Mouse (Mus musculus) cortical plate, adult 2 months (tissue): Measurements from ENCODE around the gene Ccdc90b. TPM values are rescaled to one million over a fixed set of nuclear protein-coding genes. Genes with fewer than 3 reads are reported as not detected.

Source experiments
- H3K27ac ChIP-seq: fragments of 200-500 bp; 2 replicates; pipeline ENCODE4 v1.5.1; 2012; ENCODE audit warnings: low read length, control low read depth, inconsistent platforms; ENCODE audit not compliant: insufficient read depth
- H3K4me1 ChIP-seq: fragments of 200-500 bp; 2 replicates; pipeline ENCODE4 v1.6.1; 2011; ENCODE audit warnings: low read length; ENCODE audit not compliant: control insufficient read depth, insufficient read depth
- H3K4me3 ChIP-seq: fragments of 200-500 bp; 2 replicates; pipeline ENCODE4 v1.5.1; 2011; ENCODE audit warnings: mild to moderate bottlenecking, low read length, control low read depth; ENCODE audit not compliant: insufficient read depth
- CTCF ChIP-seq: fragments of 200-500 bp; IDR thresholded peaks from 2 replicates; pipeline ENCODE4 v1.5.1; 2011; ENCODE audit warnings: mild to moderate bottlenecking, control low read depth, low read length; ENCODE audit not compliant: insufficient read depth; ENCODE audit errors: extremely low read depth
- POLR2A ChIP-seq: fragments of 200-500 bp; IDR thresholded peaks from 2 replicates; pipeline ENCODE4 v1.6.1; 2011; ENCODE audit warnings: mild to moderate bottlenecking, low read length, control low read depth; ENCODE audit not compliant: insufficient read depth; ENCODE audit errors: extremely low read depth
- polyA plus RNA-seq: library from polyadenylated mRNA; depleted of rRNA; stranded (reverse); fragments of >200 nt; gene quantifications from 2 replicates; pipeline ENCODE4 v1.2.3, GENCODE M21; 2012; rRNA removed

Ccdc90b gene
- polyA plus RNA-seq, 1 experiment: 18.2 TPM

DNA sequence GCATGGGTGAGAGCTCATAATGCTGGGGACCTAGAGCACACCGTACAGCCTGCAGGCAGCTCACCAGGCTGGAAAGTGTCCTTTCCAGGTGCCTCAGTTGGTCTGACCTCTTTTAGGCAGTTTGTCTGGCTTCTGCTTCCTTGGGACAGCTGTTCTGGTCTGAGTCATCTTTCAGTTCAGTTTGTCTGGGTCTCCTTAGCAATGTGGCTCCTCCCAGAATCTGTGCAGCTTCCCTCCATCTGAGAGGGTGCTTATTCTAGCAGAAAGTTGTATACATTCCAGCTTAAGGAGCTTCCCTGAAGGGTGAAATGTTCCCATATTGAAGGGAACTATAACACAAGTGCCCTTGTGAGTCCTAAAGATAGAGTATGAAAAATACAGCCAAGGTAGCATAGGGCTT, 5.8 kb downstream of the Ccdc90b start:
- no peaks in the 10 kb centered on the region; the same call in 1 of the 2 replicates for H3K4me1 ChIP-seq
- no peak overlapping the region for H3K4me3 ChIP-seq
- TF ChIP-seq CTCF (no peak), POLR2A (no peak)
- no peak overlapping the region for H3K27ac ChIP-seq

DNA sequence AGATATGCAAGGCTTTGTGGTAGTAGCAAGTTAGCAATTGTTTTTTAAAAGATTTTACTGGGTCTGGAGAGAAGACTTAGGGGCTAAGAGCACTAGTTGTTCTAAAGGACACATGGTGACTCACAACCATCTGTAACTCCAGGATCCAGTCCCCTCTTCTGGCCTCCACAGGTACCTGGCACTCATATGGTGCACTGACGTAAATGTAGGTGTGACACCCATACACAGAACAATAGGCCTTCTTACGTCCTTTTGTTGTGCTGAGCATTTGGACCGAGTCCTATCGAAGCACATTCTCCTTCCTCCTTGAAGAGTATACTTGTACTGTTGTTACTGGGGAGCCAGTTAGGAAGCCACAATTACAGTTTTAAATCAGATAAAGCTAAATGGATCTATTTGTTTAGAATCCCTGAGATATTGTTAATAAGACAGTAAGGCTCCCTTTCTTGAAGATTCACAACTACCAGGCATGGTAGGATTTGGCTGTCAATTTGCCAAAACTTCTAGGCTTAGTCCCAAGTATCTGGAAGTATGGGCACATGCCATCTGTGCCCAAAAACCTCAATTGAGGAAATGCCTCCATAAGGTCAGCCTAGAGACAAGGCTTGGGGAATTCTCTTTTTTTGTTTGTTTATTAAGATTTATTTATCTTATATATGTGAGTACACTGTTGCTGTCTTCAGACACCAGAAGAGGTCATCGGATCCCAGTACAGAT, 19.7 kb downstream of the Ccdc90b start:
- no peak for TF ChIP-seq POLR2A
- TF ChIP-seq CTCF: no peak
- no peak overlapping the region for H3K4me3 ChIP-seq
- no peak overlapping the region for H3K27ac ChIP-seq
- no peaks in the 10 kb centered on the region for H3K4me1 ChIP-seq

DNA sequence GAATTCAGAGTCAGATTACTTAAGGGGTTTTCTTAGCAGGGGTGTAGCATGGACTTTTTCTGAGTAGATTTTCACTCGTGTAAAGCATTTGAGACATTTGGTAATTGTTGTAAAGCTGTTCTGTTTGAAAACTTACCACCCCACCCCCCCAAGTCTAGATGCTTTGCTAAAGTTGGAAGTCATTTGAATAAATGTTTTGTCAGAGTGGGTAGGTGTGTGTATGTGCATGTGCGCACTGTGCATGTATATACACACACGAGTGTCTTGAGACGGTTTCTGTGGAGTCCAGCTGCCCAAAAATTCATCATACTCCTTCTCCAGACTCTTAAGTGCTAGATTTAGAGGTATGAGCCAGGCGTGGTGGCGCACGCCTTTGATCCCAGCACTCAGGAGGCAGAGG, 22.6 kb downstream of the Ccdc90b start:
- no peak overlapping the region for H3K27ac ChIP-seq
- H3K4me3 ChIP-seq: no peak overlapping the region
- H3K4me1 ChIP-seq: no peaks in the 10 kb centered on the region
- TF ChIP-seq POLR2A (no peak), CTCF (no peak)

DNA sequence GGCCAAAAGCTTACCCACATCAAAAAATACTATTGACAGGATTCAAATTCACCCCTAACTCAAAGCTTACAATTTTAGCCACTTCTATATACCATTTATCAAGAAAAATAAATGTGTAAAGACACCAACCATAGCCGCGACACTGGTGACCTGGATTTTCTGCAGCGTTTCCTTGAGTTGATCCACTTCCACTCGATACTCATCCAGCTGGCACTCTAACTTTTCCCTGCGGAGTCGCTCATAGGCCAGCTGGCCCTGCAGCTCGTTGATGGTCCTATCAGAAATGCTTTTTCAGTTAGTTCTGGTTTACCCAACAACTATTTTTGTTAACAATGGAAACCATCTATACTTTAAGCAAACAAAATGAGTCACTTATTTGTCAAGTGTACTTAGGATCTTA, 29.0 kb downstream of the Ccdc90b start:
- no peak overlapping the region for H3K27ac ChIP-seq
- no peaks in the 10 kb centered on the region for H3K4me1 ChIP-seq
- TF ChIP-seq POLR2A: no peak
- TF ChIP-seq CTCF: no peak
- no peak overlapping the region for H3K4me3 ChIP-seq

GRCm38 (mm10) chr7:92590842-92591241, 29.9 kb downstream of the Ccdc90b start:
- H3K27ac ChIP-seq: no peak overlapping the region

GRCm38 (mm10) chr7:92604961-92605360, 44.0 kb downstream of the Ccdc90b start:
- Histone ChIP-seq H3K27ac (no peak overlapping the region), H3K4me3 (no peak overlapping the region), H3K4me1 (no peaks in the 10 kb centered on the region)
- TF ChIP-seq CTCF (no peak), POLR2A (no peak)

More at GRCm38 (mm10) chr7:92590842-92591241, 29.9 kb downstream of the Ccdc90b start:
- TF ChIP-seq POLR2A: no peak
- no peak for TF ChIP-seq CTCF
- Histone ChIP-seq H3K4me3 (no peak overlapping the region), H3K4me1 (no peaks in the 10 kb centered on the region)

- no peak overlapping the region for H3K4me3 ChIP-seq
- TF ChIP-seq POLR2A (no peak), CTCF (no peak)
- H3K4me1 ChIP-seq: no peaks in the 10 kb centered on the region
- no peak overlapping the region for H3K27ac ChIP-seq
These were observed 49.9 kb downstream of the Ccdc90b start for GRCm38 (mm10) chr7:92610830-92611229.

DNA sequence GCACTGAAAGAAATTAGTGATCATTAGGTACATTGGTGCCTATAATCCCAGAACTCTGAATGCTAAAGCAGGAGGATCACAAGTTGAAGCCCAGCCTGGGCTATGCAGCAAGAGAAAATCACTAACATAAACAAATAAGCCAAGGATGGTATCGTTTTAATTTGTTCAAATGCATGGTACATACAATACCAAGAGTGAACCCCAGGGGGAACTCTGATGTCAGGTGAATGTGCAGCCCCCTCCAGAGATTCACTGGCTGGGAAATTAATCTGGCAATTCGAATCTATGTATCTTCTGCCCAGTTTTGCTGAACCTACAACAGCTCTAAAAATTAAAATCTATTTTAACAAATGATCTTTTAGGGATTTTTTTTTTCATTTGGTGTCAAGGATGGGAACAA, 63.5 kb downstream of the Ccdc90b start:
- Histone ChIP-seq H3K4me1 (no peaks in the 10 kb centered on the region), H3K4me3 (no peak overlapping the region), H3K27ac (no peak overlapping the region)
- TF ChIP-seq CTCF (no peak), POLR2A (no peak)

- H3K4me3 ChIP-seq: no peak overlapping the region
- H3K4me1 ChIP-seq: no peaks in the 10 kb centered on the region
- TF ChIP-seq CTCF (peak; percentile 48; the same call in 1 of the 2 replicates), POLR2A (no peak)
- H3K27ac ChIP-seq: no peak overlapping the region
These were observed 69.2 kb downstream of the Ccdc90b start for GRCm38 (mm10) chr7:92630167-92630566.

Other genes with a start within 250 kb of the Ccdc90b start
- 11.8 and 14.0 TPM in 2 replicates for gene Ankrd42, start 76.0 kb downstream of the Ccdc90b start, polyA plus RNA-seq
- 27.1 and 29.8 TPM in 2 replicates for gene Pcf11, start 108.8 kb downstream of the Ccdc90b start, polyA plus RNA-seq
- 15.3 and 15.4 TPM in 2 replicates for gene Rab30, start 180.5 kb downstream of the Ccdc90b start, polyA plus RNA-seq